Mouse (Mus musculus) erythroblast, embryonic 14.5 days (primary cell): Measurements from ENCODE around the gene Tedc1.

Experiments
- GATA1 ChIP-seq: IDR thresholded peaks from 2 replicates; pipeline ENCODE4 v1.6.1; 2012; ENCODE audit warnings: low read length, inconsistent platforms, mixed read lengths
- TAL1 ChIP-seq: IDR thresholded peaks from 3 replicates; pipeline ENCODE4 v1.6.1; 2012; ENCODE audit warnings: low read length, inconsistent platforms, mixed read lengths

DNA sequence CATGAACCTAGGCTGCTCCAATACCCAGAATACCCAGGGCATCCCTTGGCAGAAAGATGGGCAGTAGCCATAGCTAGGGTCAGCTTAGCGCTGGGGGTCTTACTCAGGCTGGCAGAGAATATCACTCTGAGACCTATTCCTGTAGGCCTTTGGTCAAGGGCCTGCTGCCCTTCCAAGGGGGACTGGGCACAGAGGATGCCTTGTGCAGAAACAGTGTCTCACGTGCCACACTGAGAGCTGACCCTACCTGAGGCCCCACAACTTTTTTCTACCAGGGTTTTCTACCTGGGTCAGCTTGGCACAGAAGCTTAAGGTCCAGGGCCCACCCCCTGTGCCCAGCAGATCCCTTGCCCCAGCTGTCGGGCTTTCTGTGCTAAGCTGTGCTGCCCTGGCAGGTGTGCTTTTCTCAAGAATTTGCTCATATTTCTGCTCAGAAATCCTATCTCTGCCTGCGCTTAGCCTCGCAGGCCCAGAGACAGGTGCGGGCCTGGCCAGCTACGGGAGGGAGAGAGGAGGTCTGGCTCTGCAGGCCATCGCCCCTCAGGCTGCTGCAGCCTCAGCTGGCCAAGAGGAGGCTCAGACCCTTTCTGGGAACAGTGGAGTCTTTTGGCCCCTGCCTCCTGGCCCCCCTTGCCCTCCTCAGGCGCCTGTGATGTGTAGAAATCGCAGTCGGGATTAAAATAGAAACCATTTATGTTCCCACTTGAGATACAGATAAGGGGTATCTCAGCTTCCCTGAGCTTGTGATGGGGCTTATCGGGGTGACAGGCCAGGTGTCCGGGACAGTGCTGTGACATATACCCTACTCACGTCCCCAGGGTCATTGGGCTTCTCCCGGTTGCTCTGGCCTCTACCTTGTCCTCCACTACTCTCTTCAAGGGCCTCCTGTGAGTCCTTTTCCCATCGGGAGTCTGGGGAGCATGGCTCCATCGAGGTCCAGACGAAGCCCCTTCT, 18.7 kb upstream of the Tedc1 start:
- no peak for TF ChIP-seq TAL1
- TF ChIP-seq GATA1: no peak
